Mouse (Mus musculus) embryonic stem cell, embryonic (primary cell): ENCODE measurements around the gene Hdgfl3.

Experiments used
- CTCF ChIA-PET, 4 experiments: fragments of 300-600 bp in 2 of 4; fragments of 350-600 bp in 2 of 4; sonication (Branson Sonifier 250); formaldehyde crosslinking; loops; one replicate each; lab custom pipeline; 2022; ENCODE audit warnings: inconsistent platforms in 2 of 4; lab: Charles Lee
- POLR2A ChIA-PET, 4 experiments: fragments of 300-600 bp in 2 of 4; fragments of 350-600 bp in 2 of 4; sonication (Branson Sonifier 250); formaldehyde crosslinking; loops; one replicate each; lab custom pipeline; 2022; ENCODE audit warnings: antibody characterized with exemption in 4 of 4, inconsistent platforms in 1 of 4; lab: Charles Lee

The Hdgfl3 gene

GRCm38 (mm10) chr7:81928998-81929397, 5.3 kb downstream of the Hdgfl3 start:
- POLR2A ChIA-PET: interaction anchor here in 1 of 4 experiments (0.6 kb wide), 1 partner anchor 1585 kb away, joined by 3 read pairs; no protein-coding TSS in a partner anchor
- CTCF ChIA-PET: interaction anchor here in 1 of 4 experiments (0.6 kb wide), 1 partner anchor 1079 kb away, joined by 3 read pairs; no protein-coding TSS in a partner anchor

- POLR2A ChIA-PET: interaction anchor here in 1 of 4 experiments (1.3 kb wide), 1 partner anchor 15 kb away, joined by 5 read pairs; no protein-coding TSS in a partner anchor
These were observed 12.8 kb downstream of the Hdgfl3 start for GRCm38 (mm10) chr7:81921379-81921952.

GRCm38 (mm10) chr7:81920314-81920713, 14.0 kb downstream of the Hdgfl3 start:
- ChIA-PET CTCF (interaction anchor here in 2 of 4 experiments (0.5 to 0.6 kb wide), 2 partner anchors 21 to 614 kb away, joined by 3 to 7 read pairs; no protein-coding TSS in a partner anchor), POLR2A (interaction anchor here in 1 of 4 experiments (0.6 to 1.3 kb wide), 2 partner anchors 17 to 45 kb away, joined by 3 to 5 read pairs; no protein-coding TSS in a partner anchor)

More at GRCm38 (mm10) chr7:81921379-81921952, 12.8 kb downstream of the Hdgfl3 start:
- CTCF ChIA-PET: interaction anchor here in 1 of 4 experiments (1.4 kb wide), 1 partner anchor 53 kb away, joined by 3 read pairs; no protein-coding TSS in a partner anchor

GRCm38 (mm10) chr7:81918316-81918715, 16.0 kb downstream of the Hdgfl3 start:
- ChIA-PET POLR2A (no interaction called here), CTCF (no interaction called here)

GRCm38 (mm10) chr7:81904926-81905325, 29.3 kb downstream of the Hdgfl3 start:
- POLR2A ChIA-PET: interaction anchor here in 1 of 4 experiments (0.6 kb wide), 1 partner anchor 271 kb away, joined by 3 read pairs; no protein-coding TSS in a partner anchor

GRCm38 (mm10) chr7:81904094-81904493, 30.2 kb downstream of the Hdgfl3 start:
- CTCF ChIA-PET: interaction anchor here in 2 of 4 experiments (0.7 kb wide), 2 partner anchors 36 to 142 kb away, joined by 4 read pairs; no protein-coding TSS in a partner anchor
- POLR2A ChIA-PET: no interaction called here

More at GRCm38 (mm10) chr7:81904926-81905325, 29.3 kb downstream of the Hdgfl3 start:
- CTCF ChIA-PET: no interaction called here

GRCm38 (mm10) chr7:81899361-81899760, 34.9 kb downstream of the Hdgfl3 start:
- POLR2A ChIA-PET: interaction anchor here in 2 of 4 experiments (0.5 to 1.2 kb wide), 6 partner anchors 11 to 775 kb away, joined by 3 to 9 read pairs (median 3); partner anchors contain the start of genes Tm6sf1 (in 1 of the 2) and Whamm (in 1 of the 2)
- CTCF ChIA-PET: interaction anchor here in 2 of 4 experiments (0.6 kb wide), 2 partner anchors 21 to 31 kb away, joined by 3 read pairs; no protein-coding TSS in a partner anchor

GRCm38 (mm10) chr7:81885128-81885527, 49.1 kb downstream of the Hdgfl3 start:
- CTCF ChIA-PET: interaction anchor here in 2 of 4 experiments (0.6 to 1.4 kb wide), 2 partner anchors 16 to 17 kb away, joined by 3 read pairs; no protein-coding TSS in a partner anchor

GRCm38 (mm10) chr7:81881600-81881999, 52.7 kb downstream of the Hdgfl3 start:
- POLR2A ChIA-PET: no interaction called here
- CTCF ChIA-PET: no interaction called here

More at GRCm38 (mm10) chr7:81885128-81885527, 49.1 kb downstream of the Hdgfl3 start:
- POLR2A ChIA-PET: interaction anchor here in 1 of 4 experiments (1.1 kb wide), 1 partner anchor 14 kb away, joined by 3 read pairs; no protein-coding TSS in a partner anchor

- POLR2A ChIA-PET: interaction anchor here in 3 of 4 experiments (0.6 to 0.9 kb wide), 5 partner anchors 9 to 1460 kb away, joined by 3 to 4 read pairs (median 3); partner anchors contain the start of gene Tm6sf1 (in 1 of the 3)
- CTCF ChIA-PET: interaction anchor here in 2 of 4 experiments (1.6 to 2.2 kb wide), 2 partner anchors 13 kb away, joined by 5 to 8 read pairs; no protein-coding TSS in a partner anchor
These were observed 53.5 kb downstream of the Hdgfl3 start for GRCm38 (mm10) chr7:81880797-81881196.

GRCm38 (mm10) chr7:81880286-81880685, 54.0 kb downstream of the Hdgfl3 start:
- ChIA-PET CTCF (interaction anchor here in 2 of 4 experiments (1.6 to 2.2 kb wide), 2 partner anchors 12 kb away, joined by 5 to 8 read pairs; no protein-coding TSS in a partner anchor), POLR2A (interaction anchor here in 3 of 4 experiments (0.6 to 0.9 kb wide), 5 partner anchors 8 to 1459 kb away, joined by 3 to 4 read pairs (median 3); partner anchors contain the start of gene Tm6sf1 (in 1 of the 3))

GRCm38 (mm10) chr7:81875372-81875771, 58.9 kb downstream of the Hdgfl3 start:
- ChIA-PET CTCF (no interaction called here), POLR2A (interaction anchor here in 1 of 4 experiments (0.6 to 0.9 kb wide), 2 partner anchors 45 to 842 kb away, joined by 3 read pairs; no protein-coding TSS in a partner anchor)

GRCm38 (mm10) chr7:81874636-81875035, 59.6 kb downstream of the Hdgfl3 start:
- ChIA-PET POLR2A (interaction anchor here in 1 of 4 experiments (0.9 kb wide), 1 partner anchor 46 kb away, joined by 3 read pairs; no protein-coding TSS in a partner anchor), CTCF (interaction anchor here in 1 of 4 experiments (0.6 kb wide), 1 partner anchor 85 kb away, joined by 3 read pairs; no protein-coding TSS in a partner anchor)

- POLR2A ChIA-PET: interaction anchor here in 1 of 4 experiments (0.6 kb wide), 1 partner anchor 148 kb away, joined by 3 read pairs; no protein-coding TSS in a partner anchor
- CTCF ChIA-PET: interaction anchor here in 1 of 4 experiments (0.6 to 1.0 kb wide), 2 partner anchors 61 to 727 kb away, joined by 3 to 4 read pairs; no protein-coding TSS in a partner anchor
These were observed 60.5 kb downstream of the Hdgfl3 start for GRCm38 (mm10) chr7:81873807-81874206.

GRCm38 (mm10) chr7:81872493-81873013, 61.7 kb downstream of the Hdgfl3 start:
- POLR2A ChIA-PET: interaction anchor here in 1 of 4 experiments (0.5 kb wide), 1 partner anchor 8 kb away, joined by 3 read pairs; no protein-coding TSS in a partner anchor
- CTCF ChIA-PET: no interaction called here

GRCm38 (mm10) chr7:81868158-81868557, 66.1 kb downstream of the Hdgfl3 start:
- CTCF ChIA-PET: interaction anchor here (0.5 to 2.6 kb wide), 55 partner anchors 8 to 676 kb away, joined by 3 to 26 read pairs (median 4); partner anchors contain the start of genes Tm6sf1 (in 3 of the 4), Btbd1 (in 1 of the 4), Gm10160 (in 1 of the 4) and Ramac (in 1 of the 4)
- POLR2A ChIA-PET: interaction anchor here (0.6 to 2.8 kb wide), 13 partner anchors 9 to 476 kb away, joined by 3 to 13 read pairs (median 3); partner anchors contain the start of genes Tm6sf1 (in 2 of the 4), Cpeb1 (in 1 of the 4), Hdgfl3 (in 1 of the 4) and Ramac (in 1 of the 4)

GRCm38 (mm10) chr7:81867231-81867930, 66.9 kb downstream of the Hdgfl3 start:
- CTCF ChIA-PET: interaction anchor here (0.6 to 2.6 kb wide), 47 partner anchors 8 to 677 kb away, joined by 3 to 26 read pairs (median 4); partner anchors contain the start of genes Tm6sf1 (in 3 of the 4), Btbd1 (in 1 of the 4), Gm10160 (in 1 of the 4) and Ramac (in 1 of the 4)
- POLR2A ChIA-PET: interaction anchor here (0.9 to 2.8 kb wide), 11 partner anchors 9 to 412 kb away, joined by 3 to 13 read pairs (median 3); partner anchors contain the start of genes Tm6sf1 (in 2 of the 4), Cpeb1 (in 1 of the 4), Hdgfl3 (in 1 of the 4) and Ramac (in 1 of the 4)
